Mouse (Mus musculus) liver, embryonic 16.5 days (tissue): ENCODE results near the gene Vps8. TPM values are rescaled to one million over a fixed set of nuclear protein-coding genes. Genes with fewer than 3 reads are reported as not detected.

ENCODE experiments used
- ATAC-seq: fragments of 200-750 bp; cut with Nextera tagmentation; 2 replicates; pipeline ENCODE4 v1.8.0; 2017; ENCODE audit warnings: low read depth, mild to moderate bottlenecking, moderate number of reproducible peaks, moderate library complexity
- H3K27ac ChIP-seq: fragments of 300-500 bp; sonication (generic); 2 replicates; pipeline ENCODE4 v1.5.1; 2014; ENCODE audit warnings: mild to moderate bottlenecking, low read length
- H3K27me3 ChIP-seq: fragments of 300-500 bp; sonication (generic); 2 replicates; pipeline ENCODE4 v1.6.1; 2014; ENCODE audit warnings: low read depth, low read length, mixed read lengths; ENCODE audit not compliant: control insufficient read depth, insufficient read depth
- H3K36me3 ChIP-seq: fragments of 300-500 bp; sonication (generic); 2 replicates; pipeline ENCODE4 v1.6.1; 2014; ENCODE audit warnings: mild to moderate bottlenecking; ENCODE audit not compliant: control insufficient read depth, insufficient read depth
- H3K4me1 ChIP-seq: fragments of 300-500 bp; sonication (generic); 2 replicates; pipeline ENCODE4 v1.6.1; 2014; ENCODE audit warnings: low read depth, low read length, mixed read lengths; ENCODE audit not compliant: control insufficient read depth
- H3K4me2 ChIP-seq: fragments of 300-500 bp; sonication (generic); 2 replicates; pipeline ENCODE4 v1.6.1; 2014; ENCODE audit warnings: low read depth, low read length, mixed read lengths
- H3K4me3 ChIP-seq: fragments of 300-500 bp; sonication (generic); 2 replicates; pipeline ENCODE4 v1.5.1; 2014; ENCODE audit warnings: low read depth, mild to moderate bottlenecking, low read length
- H3K9ac ChIP-seq: fragments of 300-500 bp; sonication (generic); 2 replicates; pipeline ENCODE4 v1.6.1; 2014; ENCODE audit warnings: low read depth, low read length
- H3K9me3 ChIP-seq: fragments of 300-500 bp; sonication (generic); replicated peaks from 2 replicates; pipeline ENCODE4 v1.6.1; 2016; ENCODE audit warnings: low read length; ENCODE audit not compliant: control insufficient read depth
- WGBS: fragments of 180-500 bp; shearing (Covaris S2); extraction: QIAGEN DNeasy Blood & Tissue Kit; methylation state at CpG from one replicate; pipeline ENCODE4 v1.1.7; 2014; ENCODE audit not compliant: insufficient replicate concordance; 5-methylcytosine and 5-hydroxymethylcytosine counted together
- polyA plus RNA-seq: library from polyadenylated mRNA; unstranded; fragments of >200 nt; fragmentation: Nextera tagmentation; extraction: Ambion mirVana; gene quantifications from 2 replicates; pipeline ENCODE4 v1.2.1, GENCODE M21; 2015

Gene Vps8
- polyA plus RNA-seq, 1 experiment from 2014 or later = 7.6 TPM

DNA sequence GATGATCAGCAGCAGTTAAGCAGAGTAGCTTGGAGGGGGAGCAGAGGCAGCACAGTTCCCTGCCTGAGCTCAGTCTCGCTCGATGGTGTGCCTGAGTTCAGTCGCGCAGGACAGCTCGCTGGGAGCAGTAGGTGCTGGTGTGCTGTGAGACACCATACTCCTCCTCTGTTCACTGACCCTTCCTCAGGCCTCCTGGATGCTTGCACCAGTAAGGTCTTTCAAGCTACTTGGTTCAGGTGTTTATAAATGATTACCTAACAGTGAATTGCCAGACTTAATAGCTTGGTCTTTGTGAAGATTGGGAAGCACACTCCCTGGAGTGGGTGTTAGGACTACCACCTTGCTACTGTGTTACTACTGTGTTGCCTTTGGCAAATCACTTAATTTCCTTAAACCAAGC is 144.2 kb downstream of the Vps8 start:
- H3K4me2 ChIP-seq = no peak overlapping the region
- 90% methylated on average over 5 of the region's 5 CpGs for WGBS
- H3K27me3 ChIP-seq = no peaks in the 10 kb centered on the region
- no peaks in the 10 kb centered on the region for H3K36me3 ChIP-seq
- H3K4me3 ChIP-seq = no peak overlapping the region
- no peak for ATAC-seq
- H3K27ac ChIP-seq = no peak overlapping the region
- H3K9ac ChIP-seq = no peak overlapping the region
- H3K9me3 ChIP-seq = no peaks in the 10 kb centered on the region
- no peaks in the 10 kb centered on the region for H3K4me1 ChIP-seq

DNA sequence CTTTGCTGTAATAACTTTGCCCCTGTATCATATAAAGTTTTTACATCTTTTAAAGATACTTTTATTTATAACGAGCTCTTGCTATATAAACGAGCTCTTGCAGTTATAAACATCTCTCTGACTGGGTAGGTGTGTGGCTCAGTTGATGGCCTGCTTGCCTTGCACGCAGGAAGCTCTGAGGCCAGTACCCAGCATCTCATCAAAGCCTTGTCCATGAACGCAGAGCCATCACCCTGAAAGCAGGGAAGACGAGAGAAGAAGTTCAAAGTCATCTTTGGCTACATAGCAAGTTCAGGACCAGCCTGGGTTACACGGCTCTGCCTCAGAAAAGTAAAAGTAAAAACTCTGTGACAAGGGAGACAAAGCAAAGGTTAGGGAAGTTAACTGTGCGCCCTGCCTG is 147.0 kb downstream of the Vps8 start:
- 70% methylated on average over 7 of the region's 7 CpGs for WGBS
- Histone ChIP-seq H3K9ac (no peak overlapping the region), H3K9me3 (no peaks in the 10 kb centered on the region), H3K36me3 (no peaks in the 10 kb centered on the region), H3K27ac (no peak overlapping the region), H3K4me3 (no peak overlapping the region), H3K4me2 (no peak overlapping the region), H3K27me3 (no peaks in the 10 kb centered on the region), H3K4me1 (no peaks in the 10 kb centered on the region)
- ATAC-seq = no peak

DNA sequence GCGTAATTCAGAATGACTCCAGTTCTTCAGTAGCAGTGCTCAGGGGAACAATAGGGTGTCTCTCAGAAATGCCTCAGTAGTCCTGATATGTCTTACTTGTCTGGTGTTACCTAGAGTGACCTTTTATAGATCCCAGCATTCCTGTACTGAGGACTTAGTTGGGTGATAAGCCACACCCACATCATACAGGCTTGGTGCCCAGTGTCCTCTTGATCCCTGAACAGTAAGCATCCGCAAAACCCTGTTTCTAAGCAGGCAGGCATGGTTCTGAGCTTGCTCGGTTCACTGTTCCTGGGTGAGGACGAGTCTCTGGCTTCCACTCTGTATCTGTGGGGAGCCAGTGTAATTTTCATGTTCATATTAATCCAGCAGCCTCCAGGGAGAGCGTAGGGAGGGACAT is 147.9 kb downstream of the Vps8 start:
- no peaks in the 10 kb centered on the region for H3K27me3 ChIP-seq
- H3K9ac ChIP-seq = no peak overlapping the region
- no peak for ATAC-seq
- H3K36me3 ChIP-seq = no peaks in the 10 kb centered on the region
- no peaks in the 10 kb centered on the region for H3K9me3 ChIP-seq
- 70% methylated on average over 5 of the region's 5 CpGs for WGBS
- H3K27ac ChIP-seq = no peak overlapping the region
- no peak overlapping the region for H3K4me2 ChIP-seq
- no peak overlapping the region for H3K4me3 ChIP-seq
- H3K4me1 ChIP-seq = no peaks in the 10 kb centered on the region

DNA sequence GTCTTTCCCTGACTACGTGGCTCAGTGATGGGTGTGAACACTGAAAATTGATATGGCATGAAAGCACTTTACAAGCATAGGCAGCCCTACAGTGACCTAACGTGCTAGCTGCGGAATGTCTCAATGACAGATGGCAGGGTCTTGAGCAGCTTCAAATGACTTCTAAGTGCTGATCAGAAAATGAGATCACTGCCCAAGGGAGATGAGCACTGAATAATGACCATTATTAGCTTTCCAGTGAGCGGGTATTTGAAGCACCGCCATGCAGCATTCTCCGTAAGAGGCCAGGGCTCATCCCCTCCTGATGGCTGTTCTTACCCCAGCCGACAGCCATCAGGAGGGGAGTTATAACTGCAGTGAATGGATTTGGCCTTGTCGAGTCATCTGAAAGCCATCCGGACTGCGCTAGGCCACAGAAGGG is 153.1 kb downstream of the Vps8 start:
- Histone ChIP-seq H3K4me2 (no peak overlapping the region), H3K4me3 (no peak overlapping the region), H3K9ac (no peak overlapping the region), H3K36me3 (no peaks in the 10 kb centered on the region), H3K4me1 (no peaks in the 10 kb centered on the region), H3K27ac (no peak overlapping the region), H3K9me3 (no peaks in the 10 kb centered on the region), H3K27me3 (no peaks in the 10 kb centered on the region)
- 77% methylated on average over 10 of the region's 10 CpGs for WGBS
- ATAC-seq = no peak

DNA sequence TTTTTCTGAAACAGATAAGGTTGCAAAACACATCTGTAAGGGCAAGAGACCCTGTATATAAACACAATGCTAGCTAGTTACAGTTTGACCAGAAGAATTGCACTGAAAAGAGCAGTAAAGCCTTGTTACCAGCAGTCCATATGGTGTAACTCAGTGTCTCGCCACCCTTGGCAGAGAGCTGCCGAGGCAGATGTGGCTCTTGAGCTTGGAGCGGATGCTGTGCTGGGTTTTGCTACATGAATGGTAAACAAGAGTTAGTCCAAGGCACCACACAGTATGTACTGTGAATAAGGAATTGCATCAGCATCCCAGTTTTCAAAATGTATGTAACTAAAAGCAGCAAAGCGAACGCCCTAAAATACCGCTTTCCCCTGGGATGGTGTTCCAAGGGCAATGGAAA is 166.2 kb downstream of the Vps8 start:
- Histone ChIP-seq H3K27ac (no peak overlapping the region), H3K4me2 (no peak overlapping the region), H3K4me3 (no peak overlapping the region), H3K27me3 (no peaks in the 10 kb centered on the region), H3K36me3 (no peaks in the 10 kb centered on the region), H3K9me3 (no peaks in the 10 kb centered on the region), H3K9ac (no peak overlapping the region), H3K4me1 (no peaks in the 10 kb centered on the region)
- no peak for ATAC-seq
- WGBS = 71% methylated on average over 6 of the region's 6 CpGs

DNA sequence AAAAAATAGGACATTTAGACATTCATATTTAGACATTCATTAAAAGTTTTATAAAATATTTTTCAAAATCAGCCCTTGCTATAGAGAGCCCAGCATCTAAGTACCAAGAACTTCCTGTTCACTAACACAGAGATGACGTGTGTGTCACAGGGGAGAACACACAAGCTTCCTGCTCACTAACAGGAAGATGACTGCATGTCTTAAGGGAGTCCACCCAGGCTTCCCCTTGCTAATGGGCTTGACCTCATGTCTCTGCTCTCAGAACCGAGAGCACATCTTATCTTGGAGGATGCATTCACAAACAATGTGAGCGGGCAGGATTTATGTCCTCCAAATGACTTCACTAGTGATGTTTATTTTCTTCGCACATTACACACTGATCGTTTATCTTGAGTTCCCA is 167.9 kb downstream of the Vps8 start:
- 40% methylated on average over 5 of the region's 5 CpGs for WGBS
- no peak overlapping the region for H3K4me2 ChIP-seq
- no peaks in the 10 kb centered on the region for H3K27me3 ChIP-seq
- ATAC-seq = peak; percentile 64
- H3K4me3 ChIP-seq = no peak overlapping the region
- H3K9ac ChIP-seq = no peak overlapping the region
- H3K9me3 ChIP-seq = no peaks in the 10 kb centered on the region
- H3K4me1 ChIP-seq = no peaks in the 10 kb centered on the region
- H3K36me3 ChIP-seq = no peaks in the 10 kb centered on the region
- H3K27ac ChIP-seq = no peak overlapping the region

DNA sequence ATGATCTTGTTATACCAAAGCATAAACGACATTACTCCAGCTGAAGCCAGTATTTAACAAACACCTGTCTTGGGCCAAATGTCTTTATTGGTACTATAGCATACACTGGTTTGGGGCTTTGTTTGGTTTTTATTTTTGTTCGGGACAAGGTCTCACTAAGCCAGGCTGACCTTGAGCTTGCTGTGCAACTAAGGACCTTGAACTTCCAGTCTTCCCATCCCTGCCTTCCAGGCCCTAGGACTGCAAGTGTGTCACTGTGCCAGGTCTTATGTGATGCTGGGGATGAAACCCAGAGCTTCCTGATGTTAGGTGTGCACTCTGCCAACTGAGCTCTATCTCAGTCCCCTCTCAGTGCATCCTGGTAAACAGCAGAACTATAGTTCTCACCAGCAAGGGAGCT is 168.6 kb downstream of the Vps8 start:
- 58% methylated on average over 2 of the region's 2 CpGs for WGBS
- no peaks in the 10 kb centered on the region for H3K9me3 ChIP-seq

DNA sequence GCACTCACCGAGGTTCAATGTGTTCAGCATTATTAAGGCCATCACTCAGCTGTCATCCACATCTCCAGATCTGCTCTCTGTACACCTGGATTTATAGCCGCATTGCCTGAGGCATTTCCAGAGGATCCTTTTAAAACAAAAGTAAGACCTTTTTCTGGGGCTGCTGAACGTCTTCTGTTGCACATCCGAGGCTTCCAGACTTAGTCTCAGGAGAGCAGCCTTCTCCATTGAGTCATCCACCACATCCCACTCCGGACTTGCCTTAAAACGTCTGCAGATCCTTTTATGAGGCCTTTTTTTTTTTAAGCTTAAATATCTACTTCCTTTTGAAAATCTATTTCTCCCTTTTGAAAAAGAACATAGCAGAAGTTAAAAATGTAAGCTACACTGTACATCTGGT is 172.6 kb downstream of the Vps8 start:
- WGBS = 66% methylated on average over 6 of the region's 6 CpGs
- Histone ChIP-seq H3K4me3 (no peak overlapping the region), H3K27ac (no peak overlapping the region), H3K36me3 (no peaks in the 10 kb centered on the region), H3K9me3 (no peaks in the 10 kb centered on the region), H3K4me1 (no peaks in the 10 kb centered on the region), H3K4me2 (no peak overlapping the region), H3K27me3 (no peaks in the 10 kb centered on the region), H3K9ac (no peak overlapping the region)
- no peak for ATAC-seq

More for the DNA sequence above, 168.6 kb downstream of the Vps8 start:
- ATAC-seq = no peak
- H3K4me1 ChIP-seq = no peaks in the 10 kb centered on the region
- no peak overlapping the region for H3K4me3 ChIP-seq
- H3K27ac ChIP-seq = no peak overlapping the region
- H3K36me3 ChIP-seq = no peaks in the 10 kb centered on the region
- H3K27me3 ChIP-seq = no peaks in the 10 kb centered on the region
- no peak overlapping the region for H3K4me2 ChIP-seq
- H3K9ac ChIP-seq = no peak overlapping the region

DNA sequence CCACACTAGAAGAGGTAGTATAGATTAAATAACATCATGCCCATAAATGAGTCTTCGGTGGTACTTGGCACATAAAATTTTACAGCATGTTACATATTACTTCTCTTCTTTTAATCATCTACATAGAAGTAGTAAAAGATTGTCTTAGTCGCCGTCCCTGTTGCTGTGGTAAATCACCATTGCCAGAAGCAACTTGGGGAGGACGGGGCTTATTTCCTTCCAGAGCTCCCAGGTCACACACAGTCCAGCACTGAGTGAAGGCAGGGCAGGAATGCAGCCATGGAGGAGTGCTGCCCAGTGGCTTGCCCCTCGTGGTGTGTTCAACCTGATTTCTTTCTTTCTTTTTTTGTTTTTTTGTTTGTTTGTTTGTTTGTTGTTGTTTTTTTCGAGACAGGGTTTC is 181.4 kb downstream of the Vps8 start:
- no peak for ATAC-seq
- Histone ChIP-seq H3K4me2 (no peak overlapping the region), H3K9me3 (no peaks in the 10 kb centered on the region), H3K4me3 (no peak overlapping the region), H3K9ac (no peak overlapping the region), H3K27me3 (no peaks in the 10 kb centered on the region), H3K36me3 (no peaks in the 10 kb centered on the region), H3K4me1 (no peaks in the 10 kb centered on the region), H3K27ac (no peak overlapping the region)
- WGBS = 60% methylated on average over 6 of the region's 6 CpGs
